Mouse (Mus musculus): ENCODE results near the gene Dysf. TPM values are rescaled to one million over a fixed set of nuclear protein-coding genes. Genes with fewer than 3 reads are reported as not detected.

Gene Dysf
- polyA plus RNA-seq, 1 experiment from 2014 or later = 4.7 TPM

DNA sequence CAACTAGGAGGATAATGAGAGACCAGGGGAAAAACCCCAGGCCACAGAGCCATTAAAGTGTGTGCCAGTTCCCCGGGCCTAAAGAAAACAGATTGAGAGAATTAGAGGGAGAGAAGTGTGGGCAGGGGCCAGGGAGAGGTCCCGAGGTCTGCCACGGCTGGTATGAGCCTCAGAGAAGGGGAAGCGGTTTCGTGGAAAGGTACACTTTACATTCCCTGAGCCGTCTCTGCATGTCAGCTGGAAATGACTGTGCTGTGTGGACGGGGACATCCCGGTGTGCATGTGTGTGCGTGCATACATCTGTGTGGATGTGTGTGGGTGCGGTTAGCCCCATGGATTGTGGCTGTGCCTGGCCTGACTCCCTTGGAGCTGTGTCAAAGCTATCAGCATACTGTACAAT lies 76.4 kb downstream of the Dysf start:
- DNase-seq (ENCODE audit: low spot score) = no peak
- no peaks in the 10 kb centered on the region for H3K9me3 ChIP-seq (ENCODE audit: control insufficient read depth, low read length)
- H3K4me1 ChIP-seq (replicated peaks; ENCODE audit: control insufficient read depth, insufficient read depth, low read length) = no peaks in the 10 kb centered on the region
- H3K36me3 ChIP-seq (ENCODE audit: control insufficient read depth, insufficient read depth, low read length) = no peaks in the 10 kb centered on the region
- no peak overlapping the region for H3K9ac ChIP-seq (ENCODE audit: low read depth, low read length)
- no peak overlapping the region for H3K4me3 ChIP-seq (ENCODE audit: low read depth, low read length)
- H3K4me2 ChIP-seq = no peak overlapping the region
- ATAC-seq (replicated peaks; ENCODE audit: low FRiP score) = no peak
- 72% methylated on average over 10 of the region's 10 CpGs for WGBS
- no peak overlapping the region for H3K27ac ChIP-seq (ENCODE audit: low read depth, low read length)
- no peaks in the 10 kb centered on the region for H3K27me3 ChIP-seq (replicated peaks; ENCODE audit: control insufficient read depth, insufficient read depth, low read length)

DNA sequence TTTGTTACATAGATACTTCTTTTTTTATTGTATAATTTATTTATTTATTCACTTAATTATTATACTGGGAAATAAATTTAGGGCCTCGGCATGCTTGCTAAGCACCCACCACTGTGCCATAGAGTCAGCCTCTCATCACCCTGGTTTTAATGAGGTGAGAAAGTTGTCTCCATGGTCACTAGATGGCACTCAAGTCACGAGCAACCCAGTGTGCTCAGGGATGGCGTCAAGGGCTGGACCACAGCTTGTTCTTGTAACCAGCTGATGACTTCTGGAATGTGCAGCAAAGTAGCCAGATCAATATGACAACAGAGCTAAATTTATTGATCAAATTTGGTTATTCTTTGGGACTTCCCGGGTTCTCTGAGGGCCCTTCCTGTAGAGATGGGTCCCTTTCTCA lies 85.1 kb downstream of the Dysf start:
- no peaks in the 10 kb centered on the region for H3K9me3 ChIP-seq (ENCODE audit: control insufficient read depth, low read length)
- WGBS = 29% methylated on average over 4 of the region's 4 CpGs
- no peak for DNase-seq (ENCODE audit: low spot score)
- no peak overlapping the region for H3K9ac ChIP-seq (ENCODE audit: low read depth, low read length)
- no peak overlapping the region for H3K4me3 ChIP-seq (ENCODE audit: low read depth, low read length)
- no peak for ATAC-seq (replicated peaks; ENCODE audit: low FRiP score)
- H3K27me3 ChIP-seq (replicated peaks; ENCODE audit: control insufficient read depth, insufficient read depth, low read length) = no peaks in the 10 kb centered on the region
- H3K36me3 ChIP-seq (ENCODE audit: control insufficient read depth, insufficient read depth, low read length) = no peaks in the 10 kb centered on the region
- no peaks in the 10 kb centered on the region for H3K4me1 ChIP-seq (replicated peaks; ENCODE audit: control insufficient read depth, insufficient read depth, low read length)
- no peak overlapping the region for H3K27ac ChIP-seq (ENCODE audit: low read depth, low read length)
- no peak overlapping the region for H3K4me2 ChIP-seq

DNA sequence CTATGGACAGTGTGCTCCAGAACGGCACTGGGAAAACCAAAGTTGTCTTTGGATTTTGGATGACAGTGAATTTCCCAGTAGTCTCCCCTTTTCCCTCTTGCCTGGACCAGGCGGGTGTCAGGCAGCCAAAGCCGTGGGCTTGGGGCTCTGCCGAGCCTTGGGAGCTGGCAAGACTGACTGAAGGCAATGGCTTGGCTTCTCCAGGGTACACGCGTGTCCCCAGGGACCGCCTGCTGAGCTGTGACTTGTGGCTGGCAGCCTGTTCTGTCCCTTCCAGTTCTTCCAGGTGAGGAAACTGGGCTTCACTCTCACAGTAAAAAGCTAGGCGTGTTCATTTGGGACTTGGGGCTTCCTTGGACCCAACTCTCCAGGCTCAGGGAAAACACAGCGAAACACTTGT lies 86.1 kb downstream of the Dysf start:
- Histone ChIP-seq H3K4me1 (replicated peaks; ENCODE audit: control insufficient read depth, insufficient read depth, low read length) (no peaks in the 10 kb centered on the region), H3K9ac (ENCODE audit: low read depth, low read length) (no peak overlapping the region), H3K27me3 (replicated peaks; ENCODE audit: control insufficient read depth, insufficient read depth, low read length) (no peaks in the 10 kb centered on the region), H3K9me3 (ENCODE audit: control insufficient read depth, low read length) (no peaks in the 10 kb centered on the region), H3K36me3 (ENCODE audit: control insufficient read depth, insufficient read depth, low read length) (no peaks in the 10 kb centered on the region), H3K4me2 (no peak overlapping the region), H3K27ac (ENCODE audit: low read depth, low read length) (no peak overlapping the region), H3K4me3 (ENCODE audit: low read depth, low read length) (no peak overlapping the region)
- ATAC-seq (replicated peaks; ENCODE audit: low FRiP score) (no peak), DNase-seq (ENCODE audit: low spot score) (no peak)
- 85% methylated on average over 9 of the region's 9 CpGs for WGBS

GRCm38 (mm10) chr6:84094998-84095397 lies 86.6 kb downstream of the Dysf start:
- 28% methylated on average over 7 of the region's 7 CpGs for WGBS
- peak; percentile 73 for DNase-seq (ENCODE audit: low spot score)
- Histone ChIP-seq H3K4me2 (no peak overlapping the region), H3K27me3 (replicated peaks; ENCODE audit: control insufficient read depth, insufficient read depth, low read length) (no peaks in the 10 kb centered on the region), H3K27ac (ENCODE audit: low read depth, low read length) (no peak overlapping the region), H3K9me3 (ENCODE audit: control insufficient read depth, low read length) (no peaks in the 10 kb centered on the region), H3K4me3 (ENCODE audit: low read depth, low read length) (no peak overlapping the region), H3K36me3 (ENCODE audit: control insufficient read depth, insufficient read depth, low read length) (no peaks in the 10 kb centered on the region), H3K4me1 (replicated peaks; ENCODE audit: control insufficient read depth, insufficient read depth, low read length) (no peaks in the 10 kb centered on the region), H3K9ac (ENCODE audit: low read depth, low read length) (no peak overlapping the region)
- no peak for ATAC-seq (replicated peaks; ENCODE audit: low FRiP score)

DNA sequence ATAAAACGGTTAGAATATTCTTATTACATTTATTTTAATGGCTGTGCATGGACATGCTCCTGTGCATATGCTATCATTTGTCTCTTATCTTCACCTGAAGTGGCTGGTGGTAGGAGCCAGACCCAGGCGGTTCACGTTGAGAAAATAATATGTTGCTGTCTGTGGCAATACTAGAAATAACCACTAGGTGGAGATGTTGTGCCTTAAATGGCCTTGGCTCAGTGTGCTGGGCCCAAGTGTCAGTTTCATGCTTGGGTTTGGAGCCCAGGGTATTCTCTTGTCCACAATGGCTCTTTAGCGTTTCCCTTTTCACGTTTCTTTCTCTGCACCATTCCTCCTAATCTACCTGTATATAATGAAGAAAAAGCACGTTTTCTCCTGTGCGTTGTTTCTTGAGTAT lies 87.5 kb downstream of the Dysf start:
- peak; percentile 23; the same call in 1 of the 2 replicates for ATAC-seq (replicated peaks; ENCODE audit: low FRiP score)
- no peak overlapping the region for H3K4me3 ChIP-seq (ENCODE audit: low read depth, low read length)
- 16% methylated on average over 7 of the region's 7 CpGs for WGBS
- H3K4me2 ChIP-seq = no peak overlapping the region
- H3K9me3 ChIP-seq (ENCODE audit: control insufficient read depth, low read length) = no peaks in the 10 kb centered on the region
- H3K9ac ChIP-seq (ENCODE audit: low read depth, low read length) = no peak overlapping the region
- DNase-seq (ENCODE audit: low spot score) = no peak
- H3K27ac ChIP-seq (ENCODE audit: low read depth, low read length) = no peak overlapping the region
- no peaks in the 10 kb centered on the region for H3K27me3 ChIP-seq (replicated peaks; ENCODE audit: control insufficient read depth, insufficient read depth, low read length)
- H3K4me1 ChIP-seq (replicated peaks; ENCODE audit: control insufficient read depth, insufficient read depth, low read length) = no peaks in the 10 kb centered on the region
- H3K36me3 ChIP-seq (ENCODE audit: control insufficient read depth, insufficient read depth, low read length) = no peaks in the 10 kb centered on the region

DNA sequence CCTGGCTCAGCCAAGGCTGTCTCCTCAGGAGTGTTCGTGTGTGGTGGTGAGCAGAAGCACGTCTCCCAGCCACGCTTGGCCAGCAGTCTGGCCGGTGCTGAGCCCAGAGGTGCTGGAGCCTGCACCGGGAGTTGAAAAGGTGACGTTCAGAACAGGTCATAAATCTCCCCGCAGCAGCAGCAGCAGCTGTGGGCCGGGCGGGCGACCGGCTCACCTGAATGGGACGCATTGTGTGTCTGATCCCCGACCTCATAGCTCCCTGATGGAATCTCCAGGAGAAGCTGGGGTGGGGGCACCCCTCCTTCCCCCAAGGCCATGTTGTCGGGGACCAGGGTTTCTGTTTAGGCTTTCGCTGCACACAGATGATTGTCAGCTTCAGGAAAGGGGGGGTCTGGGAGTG lies 93.6 kb downstream of the Dysf start:
- Histone ChIP-seq H3K4me2 (no peak overlapping the region), H3K4me3 (ENCODE audit: low read depth, low read length) (no peak overlapping the region), H3K9ac (ENCODE audit: low read depth, low read length) (no peak overlapping the region), H3K9me3 (ENCODE audit: control insufficient read depth, low read length) (no peaks in the 10 kb centered on the region), H3K36me3 (ENCODE audit: control insufficient read depth, insufficient read depth, low read length) (no peaks in the 10 kb centered on the region), H3K4me1 (replicated peaks; ENCODE audit: control insufficient read depth, insufficient read depth, low read length) (no peaks in the 10 kb centered on the region), H3K27ac (ENCODE audit: low read depth, low read length) (no peak overlapping the region), H3K27me3 (replicated peaks; ENCODE audit: control insufficient read depth, insufficient read depth, low read length) (peaks cover 22% of the 10 kb centered on the region)
- DNase-seq (ENCODE audit: low spot score) (no peak), ATAC-seq (replicated peaks; ENCODE audit: low FRiP score) (no peak)
- 62% methylated on average over 15 of the region's 15 CpGs for WGBS

- H3K27me3 ChIP-seq (replicated peaks; ENCODE audit: control insufficient read depth, insufficient read depth, low read length) = peaks cover 22% of the 10 kb centered on the region
Observed at GRCm38 (mm10) chr6:84105148-84106022, 97.0 kb downstream of the Dysf start.

GRCm38 (mm10) chr6:84106082-84106481 lies 97.7 kb downstream of the Dysf start:
- DNase-seq (ENCODE audit: low spot score) = no peak
- Histone ChIP-seq H3K27me3 (replicated peaks; ENCODE audit: control insufficient read depth, insufficient read depth, low read length) (peaks cover 22% of the 10 kb centered on the region), H3K4me2 (peak overlapping the region; percentile 60), H3K9me3 (ENCODE audit: control insufficient read depth, low read length) (no peaks in the 10 kb centered on the region), H3K27ac (ENCODE audit: low read depth, low read length) (no peak overlapping the region), H3K4me1 (replicated peaks; ENCODE audit: control insufficient read depth, insufficient read depth, low read length) (no peaks in the 10 kb centered on the region), H3K9ac (ENCODE audit: low read depth, low read length) (no peak overlapping the region), H3K4me3 (ENCODE audit: low read depth, low read length) (peak overlapping the region; percentile 37; the same call in 1 of the 2 replicates), H3K36me3 (ENCODE audit: control insufficient read depth, insufficient read depth, low read length) (no peaks in the 10 kb centered on the region)
- ATAC-seq (replicated peaks; ENCODE audit: low FRiP score) = no peak
- WGBS = 32% methylated on average over 12 of the region's 12 CpGs

More at GRCm38 (mm10) chr6:84105148-84106022, 97.0 kb downstream of the Dysf start:
- no peak overlapping the region for H3K27ac ChIP-seq (ENCODE audit: low read depth, low read length)
- ATAC-seq (replicated peaks; ENCODE audit: low FRiP score) = no peak
- no peaks in the 10 kb centered on the region for H3K9me3 ChIP-seq (ENCODE audit: control insufficient read depth, low read length)
- no peaks in the 10 kb centered on the region for H3K36me3 ChIP-seq (ENCODE audit: control insufficient read depth, insufficient read depth, low read length)
- peak overlapping the region; percentile 60 for H3K4me2 ChIP-seq
- WGBS = 21% methylated on average over 40 of the region's 40 CpGs
- no peaks in the 10 kb centered on the region for H3K4me1 ChIP-seq (replicated peaks; ENCODE audit: control insufficient read depth, insufficient read depth, low read length)
- peak overlapping the region; percentile 37 for H3K4me3 ChIP-seq (ENCODE audit: low read depth, low read length)
- no peak overlapping the region for H3K9ac ChIP-seq (ENCODE audit: low read depth, low read length)
- DNase-seq (ENCODE audit: low spot score) = peak; percentile 36

GRCm38 (mm10) chr6:84110377-84110776 lies 102.0 kb downstream of the Dysf start:
- no peak overlapping the region for H3K4me2 ChIP-seq
- no peaks in the 10 kb centered on the region for H3K4me1 ChIP-seq (replicated peaks; ENCODE audit: control insufficient read depth, insufficient read depth, low read length)

More at GRCm38 (mm10) chr6:84110377-84110776, 102.0 kb downstream of the Dysf start:
- DNase-seq (ENCODE audit: low spot score) = no peak
- ATAC-seq (replicated peaks; ENCODE audit: low FRiP score) = no peak
- no peak overlapping the region for H3K9ac ChIP-seq (ENCODE audit: low read depth, low read length)
- no peak overlapping the region for H3K27ac ChIP-seq (ENCODE audit: low read depth, low read length)
- H3K9me3 ChIP-seq (ENCODE audit: control insufficient read depth, low read length) = no peaks in the 10 kb centered on the region
- peaks cover 13% of the 10 kb centered on the region for H3K27me3 ChIP-seq (replicated peaks; ENCODE audit: control insufficient read depth, insufficient read depth, low read length)
- H3K36me3 ChIP-seq (ENCODE audit: control insufficient read depth, insufficient read depth, low read length) = no peaks in the 10 kb centered on the region
- WGBS = 66% methylated on average over 6 of the region's 6 CpGs
- H3K4me3 ChIP-seq (ENCODE audit: low read depth, low read length) = no peak overlapping the region

Data from liver, embryonic 11.5 days (tissue).